Comparison of ENCODE assay signal across 8 mouse cellular contexts in the genomic region with DNA sequence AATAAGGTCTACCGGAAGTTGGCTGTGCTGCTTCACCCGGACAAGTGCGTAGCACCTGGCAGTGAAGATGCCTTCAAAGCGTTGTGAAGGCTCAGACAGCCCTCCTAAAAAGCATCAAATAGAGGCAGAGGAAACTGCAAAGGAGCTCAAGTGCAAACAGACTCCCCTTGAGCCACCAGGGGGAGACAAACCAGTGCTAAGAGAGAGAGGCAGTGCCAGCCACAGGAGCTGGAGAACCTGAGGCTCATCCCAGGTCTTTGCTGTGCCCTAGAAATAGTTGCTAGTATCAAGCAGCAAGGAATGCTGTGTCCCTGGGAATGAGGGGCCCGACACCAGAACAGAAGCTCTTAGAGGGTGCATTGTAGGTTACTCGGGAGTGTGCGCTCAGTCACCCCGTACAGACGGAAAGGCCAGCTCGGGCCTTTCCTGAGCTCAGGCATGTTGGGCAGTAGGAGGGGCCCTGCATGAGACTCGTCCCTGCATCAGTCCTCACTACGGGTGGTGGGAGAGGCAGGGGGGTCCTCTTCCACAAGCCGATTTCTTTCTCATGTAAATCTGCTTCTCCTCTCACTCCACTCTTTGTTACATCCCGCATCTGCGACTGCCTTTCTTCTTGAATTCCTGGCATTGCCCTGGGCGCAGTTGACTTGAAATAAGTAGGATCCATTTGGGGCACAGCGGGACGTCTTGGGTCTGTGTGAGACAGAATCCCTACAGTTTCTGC. TPM values are rescaled to one million over a fixed set of nuclear protein-coding genes. Genes with fewer than 3 reads are reported as not detected.
A peak's percentile ranks its signal among the peaks of the same experiment; 100 is the strongest.
DNase-seq lines count a peak whose midpoint lies in the region; ATAC-seq lines count a peak whose summit lies in the region.

No protein-coding gene starts in this region.

- intact Hi-C loops in left cerebral cortex, postnatal 14 days (cut with DNase I) = loop anchor here (2.0 to 10.0 kb wide), 2 partner anchors 138 to 146 kb away; no protein-coding TSS in a partner anchor

- no peaks in the 10 kb centered on the region for H3K36me3 ChIP-seq in intestine, embryonic 15.5 days
- no peaks in the 10 kb centered on the region for H3K36me3 ChIP-seq in midbrain, embryonic 11.5 days (ENCODE audit: control insufficient read depth, insufficient read depth, low read length)

- H3K27me3 ChIP-seq in intestine, embryonic 15.5 days (replicated peaks) = no peaks in the 10 kb centered on the region
- no peaks in the 10 kb centered on the region for H3K27me3 ChIP-seq in midbrain, embryonic 11.5 days (ENCODE audit: control insufficient read depth, insufficient read depth, low read length)

- no peak overlapping the region; the same call in 1 of the 2 replicates for H3K4me3 ChIP-seq in intestine, embryonic 15.5 days (replicated peaks)
- H3K4me3 ChIP-seq in midbrain, embryonic 11.5 days (ENCODE audit: low read depth, low read length) = peak overlapping the region; percentile 21; the same call in 1 of the 2 replicates

- ATAC-seq in intestine, embryonic 15.5 days = peak; percentile 67; the same call in 1 of the 2 replicates
- peak; percentile 87 for ATAC-seq in midbrain, embryonic 11.5 days (ENCODE audit: low FRiP score)

- peak; percentile 81 for DNase-seq in adipocyte (ENCODE audit: low spot score)
- peak; percentile 66 to 79 for DNase-seq in cerebellum, postnatal 4 days (ENCODE audit: low spot score in 2 of 2)
- peak; percentile 55 for DNase-seq in gastrocnemius, adult 18-20 months (ENCODE audit: low spot score)
- peak; percentile 77 to 84 for DNase-seq in left cerebral cortex, postnatal 14 days (ENCODE audit: low spot score in 2 of 2)
- peak; percentile 97 for DNase-seq in midbrain, embryonic 11.5 days (ENCODE audit: low spot score, missing footprints)
- peak; percentile 24 for DNase-seq in skeletal muscle tissue, adult 2 months (ENCODE audit: low read depth, low spot score)
- DNase-seq in yolk sac, embryonic 10.5 days (ENCODE audit: low spot score) = peak; percentile 35

- WGBS in intestine, embryonic 15.5 days = 25% methylated on average over 18 of the region's 18 CpGs
- 10% methylated on average over 18 of the region's 18 CpGs for WGBS in midbrain, embryonic 11.5 days

- H3K9ac ChIP-seq in intestine, embryonic 15.5 days = no peak overlapping the region
- H3K9ac ChIP-seq in midbrain, embryonic 11.5 days (ENCODE audit: low read length) = peak overlapping the region; percentile 60

- no peaks in the 10 kb centered on the region for H3K9me3 ChIP-seq in intestine, embryonic 15.5 days
- H3K9me3 ChIP-seq in midbrain, embryonic 11.5 days (ENCODE audit: control insufficient read depth, low read length) = no peaks in the 10 kb centered on the region

- no peaks in the 10 kb centered on the region for H3K4me1 ChIP-seq in intestine, embryonic 15.5 days (replicated peaks)
- peaks cover 6% of the 10 kb centered on the region for H3K4me1 ChIP-seq in midbrain, embryonic 11.5 days (ENCODE audit: control insufficient read depth, insufficient read depth, low read length)

- no peak overlapping the region for H3K27ac ChIP-seq in intestine, embryonic 15.5 days
- H3K27ac ChIP-seq in midbrain, embryonic 11.5 days (ENCODE audit: low read depth, low read length) = no peak overlapping the region

- H3K4me2 ChIP-seq in intestine, embryonic 15.5 days (replicated peaks) = peak overlapping the region; percentile 43
- peak overlapping the region; percentile 46 for H3K4me2 ChIP-seq in midbrain, embryonic 11.5 days

RNA-seq across cellular contexts. Expression of a gene that starts 34.3 kb away (rescaled TPM):
- total RNA-seq in gastrocnemius, adult 18-20 months (2021) = 10 to 100 TPM; 30.5 to 36.6 TPM
- 53.8 and 59.9 TPM in 2 replicates for polyA plus RNA-seq in intestine, embryonic 15.5 days (2015; fragmentation: Nextera tagmentation; extraction: Ambion mirVana)
- total RNA-seq in left cerebral cortex, postnatal 14 days (2021) = 10 to 100 TPM; 53.2 to 55.4 TPM
- polyA plus RNA-seq in midbrain, embryonic 11.5 days (2014; fragmentation: Nextera tagmentation; extraction: Ambion mirVana) = 72.0 and 72.1 TPM in 2 replicates

Comparison
In these comparisons a context has a peak if more than half of its experiments do, and no peak if none do; other contexts are left out.
1. DNase-seq: peak in every context shown above with its lines; median percentile 97 in midbrain, embryonic 11.5 days; 81 in adipocyte; 80 in left cerebral cortex, postnatal 14 days; 72 in cerebellum, postnatal 4 days; 55 in gastrocnemius, adult 18-20 months; 35 in yolk sac, embryonic 10.5 days; 24 in skeletal muscle tissue, adult 2 months.